Mouse (Mus musculus) spleen, adult 2 months (tissue): Measurements from ENCODE around the gene Lrba. TPM values are rescaled to one million over a fixed set of nuclear protein-coding genes. Genes with fewer than 3 reads are reported as not detected.

Source experiments
- DNase-seq, 2 experiments: peaks; one replicate each; pipeline versions ENCODE4 v3.0.0 to v3.0.0-alpha.2; 2012 to 2021; ENCODE audit warnings: low spot score in 2 of 2, low read depth in 1 of 2
- H3K27ac ChIP-seq: fragments of 200-500 bp; 2 replicates; pipeline ENCODE4 v1.5.1; 2012; ENCODE audit warnings: low read length, inconsistent platforms; ENCODE audit not compliant: insufficient read depth
- H3K27me3 ChIP-seq: fragments of 200-500 bp; 2 replicates; pipeline ENCODE4 v1.6.1; 2012; ENCODE audit warnings: mild to moderate bottlenecking, moderate library complexity, low read length, inconsistent platforms; ENCODE audit not compliant: control insufficient read depth, insufficient read depth
- H3K36me3 ChIP-seq: fragments of 200-500 bp; 2 replicates; pipeline ENCODE4 v1.6.1; 2012; ENCODE audit warnings: mild to moderate bottlenecking, low read length, inconsistent platforms; ENCODE audit not compliant: control insufficient read depth, insufficient read depth
- H3K4me1 ChIP-seq: fragments of 200-500 bp; 2 replicates; pipeline ENCODE4 v1.6.1; 2011; ENCODE audit warnings: inconsistent platforms; ENCODE audit not compliant: control insufficient read depth, insufficient read depth, insufficient read length
- H3K4me3 ChIP-seq: fragments of 200-500 bp; 2 replicates; pipeline ENCODE4 v1.5.1; 2011; ENCODE audit warnings: mild to moderate bottlenecking, inconsistent platforms; ENCODE audit not compliant: insufficient read depth, insufficient read length; ENCODE audit errors: extremely low read depth
- CTCF ChIP-seq: fragments of 200-500 bp; IDR thresholded peaks from 2 replicates; pipeline ENCODE4 v1.5.1; 2011; ENCODE audit warnings: mild to moderate bottlenecking, inconsistent platforms; ENCODE audit not compliant: insufficient read depth, insufficient read length, insufficient replicate concordance; ENCODE audit errors: extremely low read depth
- POLR2A ChIP-seq: fragments of 200-500 bp; IDR thresholded peaks from 2 replicates; pipeline ENCODE4 v1.6.1; 2011; ENCODE audit warnings: low read depth, low read length, inconsistent platforms
- WGBS: fragments of 180-500 bp; shearing (Covaris S2); methylation state at CpG from one replicate; pipeline ENCODE4 v1.1.7; 2018; 5-methylcytosine and 5-hydroxymethylcytosine counted together
- polyA plus RNA-seq: library from polyadenylated mRNA; depleted of rRNA; stranded (reverse); fragments of >200 nt; gene quantifications from 2 replicates; pipeline ENCODE4 v1.2.3, GENCODE M21; 2012; rRNA removed

Gene Lrba
- polyA plus RNA-seq, result 9.0 and 9.1 TPM in 2 replicates

DNA sequence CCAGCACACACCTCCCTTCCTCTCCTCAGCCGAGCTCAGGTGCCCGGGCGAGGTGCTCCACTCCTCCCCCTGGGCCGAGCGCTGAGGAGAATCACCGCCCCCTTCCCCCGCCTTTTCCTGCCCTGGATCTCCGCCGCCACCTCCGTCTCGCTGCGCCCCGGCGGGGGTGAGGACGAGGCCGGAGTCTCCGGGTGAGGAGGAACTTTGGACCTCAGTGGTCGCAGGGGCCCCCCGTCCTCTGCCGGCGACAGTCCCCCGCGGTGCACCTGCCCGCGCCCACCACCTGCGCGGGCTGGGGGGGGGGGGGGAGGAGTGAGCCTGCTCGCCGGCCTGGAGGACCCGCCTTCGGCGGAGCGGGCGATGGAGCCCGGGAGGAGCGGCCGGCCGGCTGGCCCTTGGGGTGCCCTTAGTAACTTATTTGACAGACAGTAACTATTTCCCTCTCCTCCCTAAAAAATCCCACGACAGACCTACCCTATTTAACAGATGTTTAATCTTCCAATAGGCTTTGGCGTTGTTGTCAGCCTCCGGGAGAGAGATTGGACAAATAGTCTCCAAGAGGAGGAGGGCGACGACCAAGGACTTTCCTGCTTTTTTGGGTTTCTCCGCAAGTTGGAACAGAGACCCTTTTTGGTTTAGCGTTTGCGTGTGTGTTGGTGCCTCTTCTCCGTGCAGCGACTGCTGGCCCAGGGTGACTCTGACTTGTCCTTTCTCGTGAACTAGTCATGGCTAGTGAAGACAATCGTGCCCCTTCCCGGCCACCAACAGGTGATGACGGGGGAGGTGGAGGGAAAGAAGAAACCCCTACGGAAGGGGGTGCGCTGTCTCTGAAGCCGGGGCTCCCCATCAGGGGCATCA is at the start of gene Lrba:
Lrba (plus strand) TSS at position 117 of the 858 bp plus-strand sequence.
- no peaks in the 10 kb centered on the region; the same call in 1 of the 2 replicates for H3K36me3 ChIP-seq
- no peak for TF ChIP-seq CTCF
- 0 out of 2 replicates have a peak, but pooled peaks have one; percentile 36 for TF ChIP-seq POLR2A
- peak within 1 kb of the TSS; percentile 99 for H3K27ac ChIP-seq
- H3K27me3 ChIP-seq, result no peaks in the 10 kb centered on the region
- peak; percentile 49 to 85 for DNase-seq
- peak within 1 kb of the TSS; percentile 100 for H3K4me3 ChIP-seq
- WGBS, result 1% methylated on average over 47 of the region's 55 CpGs
- 0 out of 2 replicates have a peak, but pooled peaks cover 2% of the 10 kb centered on the region for H3K4me1 ChIP-seq

DNA sequence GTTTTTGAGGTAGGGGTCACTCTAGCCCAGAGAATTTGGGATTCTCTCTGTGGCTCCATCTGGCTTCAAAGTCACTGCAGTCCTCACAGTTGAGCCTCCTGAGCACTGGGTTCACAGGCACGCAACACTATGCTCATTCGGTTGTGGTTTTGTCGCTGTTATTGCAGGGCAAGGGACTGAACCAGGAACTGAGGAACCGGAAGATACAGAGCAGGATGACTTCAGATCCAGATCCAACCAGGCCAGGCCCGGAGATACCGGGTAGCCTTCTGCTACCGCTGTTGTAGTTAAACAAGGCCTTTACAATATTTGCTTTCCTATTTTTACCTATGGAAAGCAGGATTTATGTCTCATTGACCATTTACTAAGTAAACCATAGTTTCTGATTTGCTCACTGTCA is 44.8 kb upstream of the Lrba start:
- 84% methylated on average over 7 of the region's 7 CpGs for WGBS
- TF ChIP-seq POLR2A, result no peak
- H3K27ac ChIP-seq, result no peak overlapping the region
- no peaks in the 10 kb centered on the region for H3K4me1 ChIP-seq
- H3K36me3 ChIP-seq, result no peaks in the 10 kb centered on the region
- no peak overlapping the region for H3K4me3 ChIP-seq
- DNase-seq, result no peak
- no peaks in the 10 kb centered on the region for H3K27me3 ChIP-seq

DNA sequence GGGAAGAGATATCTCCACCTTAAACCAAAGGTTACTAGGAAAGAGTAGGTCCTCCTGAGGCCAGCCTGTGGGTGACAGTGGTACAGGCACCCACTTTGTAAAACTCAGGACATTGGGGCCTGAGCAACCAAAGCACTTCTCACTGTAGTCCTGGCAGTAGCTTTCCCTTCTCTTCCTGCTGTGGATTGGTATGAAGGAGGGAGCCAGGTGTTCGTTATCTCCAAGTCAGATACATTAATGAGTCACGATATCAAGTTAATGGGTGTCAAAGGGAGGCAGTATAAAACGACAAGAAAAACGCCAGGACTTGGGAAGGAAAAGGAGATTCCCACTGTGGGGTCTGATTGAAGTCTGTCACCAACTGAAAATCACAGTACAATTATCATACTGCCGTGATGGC is 43.4 kb upstream of the Lrba start:
- no peaks in the 10 kb centered on the region for H3K36me3 ChIP-seq
- no peak for DNase-seq
- no peak overlapping the region for H3K4me3 ChIP-seq
- no peaks in the 10 kb centered on the region for H3K4me1 ChIP-seq
- no peak overlapping the region for H3K27ac ChIP-seq
- 73% methylated on average over 5 of the region's 5 CpGs for WGBS
- no peak for TF ChIP-seq POLR2A
- TF ChIP-seq CTCF, result no peak
- no peaks in the 10 kb centered on the region for H3K27me3 ChIP-seq

DNA sequence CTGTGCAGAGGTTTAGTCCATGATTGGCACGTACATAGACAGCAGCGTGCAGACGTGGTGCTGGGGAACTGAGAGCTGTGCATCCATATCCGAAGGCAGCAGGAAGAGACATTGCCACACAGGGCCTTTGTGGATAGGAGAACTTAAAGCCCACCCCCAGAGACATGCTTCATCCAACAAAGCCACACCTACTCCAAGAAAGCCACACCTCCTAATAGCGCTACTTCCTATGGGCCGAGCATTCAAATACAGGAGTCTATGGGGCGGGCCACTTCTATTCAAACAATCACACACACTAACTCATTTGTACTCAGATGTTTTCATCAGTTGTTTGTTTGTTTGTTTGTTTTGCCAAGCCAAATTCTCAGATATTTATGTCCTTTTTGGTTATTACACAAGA is 39.9 kb upstream of the Lrba start:
- WGBS, result 95% methylated on average over 7 of the region's 7 CpGs
- H3K27me3 ChIP-seq, result no peaks in the 10 kb centered on the region
- no peaks in the 10 kb centered on the region for H3K36me3 ChIP-seq
- H3K4me3 ChIP-seq, result no peak overlapping the region
- TF ChIP-seq CTCF, result no peak
- no peak for TF ChIP-seq POLR2A
- H3K4me1 ChIP-seq, result no peaks in the 10 kb centered on the region
- H3K27ac ChIP-seq, result no peak overlapping the region
- DNase-seq, result no peak

DNA sequence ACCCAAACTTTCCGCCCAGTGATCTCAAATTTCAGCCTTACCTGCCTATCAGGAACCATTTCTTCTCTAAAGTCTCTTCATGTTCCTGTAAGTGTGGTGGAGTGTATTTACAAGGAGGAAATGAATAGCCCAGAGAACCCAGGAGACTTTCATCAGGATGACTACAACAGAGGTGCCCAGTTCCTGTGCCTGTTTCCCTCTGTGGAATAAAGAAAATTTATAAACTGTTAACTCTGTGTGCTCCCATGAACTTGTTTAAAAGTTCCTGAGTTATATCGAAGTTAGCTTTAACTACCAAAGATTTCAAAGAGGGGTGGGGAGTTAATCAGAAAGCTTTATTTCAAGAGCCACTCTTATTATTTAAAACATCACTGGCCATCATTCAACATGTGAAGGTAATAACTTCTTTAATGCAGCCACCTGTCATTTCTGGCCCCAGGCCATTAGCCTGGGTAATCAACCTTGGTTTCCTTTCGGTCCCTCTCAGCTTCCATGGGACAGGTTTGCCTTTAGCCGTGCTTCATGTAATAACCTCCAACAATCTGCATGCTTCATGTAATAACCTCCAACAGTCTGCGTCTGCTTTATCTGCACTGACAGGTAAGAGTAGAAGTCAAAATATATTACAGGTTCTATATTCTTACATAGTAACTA is 36.6 kb upstream of the Lrba start:
- no peak overlapping the region for H3K27ac ChIP-seq
- 77% methylated on average over 5 of the region's 5 CpGs for WGBS
- no peaks in the 10 kb centered on the region for H3K4me1 ChIP-seq
- no peaks in the 10 kb centered on the region for H3K36me3 ChIP-seq
- no peak overlapping the region for H3K4me3 ChIP-seq
- TF ChIP-seq POLR2A (no peak), CTCF (no peak)
- H3K27me3 ChIP-seq, result no peaks in the 10 kb centered on the region
- no peak for DNase-seq

GRCm38 (mm10) chr3:86195981-86196380 is 28.5 kb upstream of the Lrba start:
- Histone ChIP-seq H3K36me3 (no peaks in the 10 kb centered on the region), H3K27ac (no peak overlapping the region), H3K4me1 (peaks cover 5% of the 10 kb centered on the region), H3K27me3 (no peaks in the 10 kb centered on the region), H3K4me3 (no peak overlapping the region)
- WGBS, result 53% methylated on average over 15 of the region's 15 CpGs
- no peak for DNase-seq
- TF ChIP-seq CTCF, result no peak
- TF ChIP-seq POLR2A, result no peak

DNA sequence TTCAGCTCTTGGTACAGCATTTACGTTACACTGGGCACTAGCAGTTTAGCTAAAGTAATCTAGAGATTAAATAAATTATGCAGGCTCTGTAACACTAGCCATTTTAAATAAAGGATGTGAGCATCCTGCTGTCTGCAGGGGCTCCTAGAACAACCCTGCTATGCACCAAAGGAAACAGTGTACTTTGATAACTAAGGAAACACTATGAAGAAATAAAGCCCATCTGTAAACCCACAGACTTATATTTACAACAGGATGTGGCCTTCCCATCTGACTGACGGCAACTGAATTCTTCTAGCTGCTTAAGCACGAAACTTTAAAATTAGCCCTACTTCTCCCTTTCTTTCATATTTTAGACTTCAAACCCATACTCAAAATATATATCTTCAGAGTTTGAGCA is 28.0 kb upstream of the Lrba start:
- TF ChIP-seq POLR2A (no peak), CTCF (no peak)
- DNase-seq, result no peak
- Histone ChIP-seq H3K27me3 (no peaks in the 10 kb centered on the region), H3K4me3 (no peak overlapping the region), H3K27ac (no peak overlapping the region), H3K36me3 (no peaks in the 10 kb centered on the region), H3K4me1 (peaks cover 5% of the 10 kb centered on the region)
- WGBS, result 12% methylated on average over 3 of the region's 3 CpGs
